Mouse (Mus musculus): ENCODE results near the gene Glmn. TPM values are rescaled to one million over a fixed set of nuclear protein-coding genes. Genes with fewer than 3 reads are reported as not detected.

The Glmn gene
- 19.8 TPM for polyA plus RNA-seq (2021)

- ChIA-PET CTCF (no interaction called here), POLR2A (no interaction called here)
- peak; percentile 94 for ATAC-seq
- TF ChIP-seq CTCF (IDR thresholded peaks at IDR 0.05), result no peak
- in situ Hi-C loops (cut with MboI; ENCODE audit: low pct_unique_long_range_greater_than_20kb), result no loop called here
- H3K27me3 ChIP-seq, result no peaks in the 10 kb centered on the region
- DNase-seq (ENCODE audit: low read depth, low spot score), result peak; percentile 60
Observed at GRCm38 (mm10) chr5:107597301-107598077, at the start of gene Glmn, which contains the start of gene Rpap2. Gene Glmn, minus strand, starts transcription at chr5:107597888. Gene Rpap2, plus strand, starts transcription at chr5:107597373.

GRCm38 (mm10) chr5:107645935-107646334, 48.2 kb upstream of the Glmn start:
- no peak for DNase-seq (ENCODE audit: low read depth, low spot score)
- ChIA-PET POLR2A (no interaction called here), CTCF (interaction anchor here (0.9 to 1.5 kb wide), 3 partner anchors 12 to 35 kb away, joined by 3 read pairs; no protein-coding TSS in a partner anchor)
- in situ Hi-C loops (cut with MboI; ENCODE audit: low pct_unique_long_range_greater_than_20kb), result no loop called here
- ATAC-seq, result no peak
- TF ChIP-seq CTCF (IDR thresholded peaks at IDR 0.05), result no peak
- H3K27me3 ChIP-seq, result no peaks in the 10 kb centered on the region

- ATAC-seq (no peak), DNase-seq (ENCODE audit: low read depth, low spot score) (no peak)
- in situ Hi-C loops (cut with MboI; ENCODE audit: low pct_unique_long_range_greater_than_20kb), result no loop called here
- CTCF ChIA-PET, result interaction anchor here (1.5 kb wide), 1 partner anchor 14 kb away, joined by 3 read pairs; no protein-coding TSS in a partner anchor
- POLR2A ChIA-PET, result no interaction called here
- no peak for TF ChIP-seq CTCF (IDR thresholded peaks at IDR 0.05)
- no peaks in the 10 kb centered on the region for H3K27me3 ChIP-seq
Observed at GRCm38 (mm10) chr5:107644595-107644994, 46.9 kb upstream of the Glmn start.

GRCm38 (mm10) chr5:107638366-107638765, 40.7 kb upstream of the Glmn start:
- ATAC-seq (no peak), DNase-seq (ENCODE audit: low read depth, low spot score) (no peak)
- POLR2A ChIA-PET, result no interaction called here
- no peaks in the 10 kb centered on the region for H3K27me3 ChIP-seq
- CTCF ChIA-PET, result interaction anchor here (0.7 to 3.4 kb wide), 4 partner anchors 9 to 171 kb away, joined by 3 to 9 read pairs (median 4); no protein-coding TSS in a partner anchor
- in situ Hi-C loops (cut with MboI; ENCODE audit: low pct_unique_long_range_greater_than_20kb), result no loop called here
- TF ChIP-seq CTCF (IDR thresholded peaks at IDR 0.05), result no peak

GRCm38 (mm10) chr5:107637106-107637505, 39.4 kb upstream of the Glmn start:
- POLR2A ChIA-PET, result no interaction called here
- ATAC-seq, result no peak
- no peaks in the 10 kb centered on the region for H3K27me3 ChIP-seq
- no peak for DNase-seq (ENCODE audit: low read depth, low spot score)
- in situ Hi-C loops (cut with MboI; ENCODE audit: low pct_unique_long_range_greater_than_20kb), result no loop called here
- CTCF ChIA-PET, result no interaction called here
- no peak for TF ChIP-seq CTCF (IDR thresholded peaks at IDR 0.05)

GRCm38 (mm10) chr5:107633651-107634050, 36.0 kb upstream of the Glmn start:
- no peak for TF ChIP-seq CTCF (IDR thresholded peaks at IDR 0.05)
- in situ Hi-C loops (cut with MboI; ENCODE audit: low pct_unique_long_range_greater_than_20kb), result no loop called here
- ChIA-PET POLR2A (no interaction called here), CTCF (interaction anchor here (0.9 to 1.5 kb wide), 4 partner anchors 10 to 17 kb away, joined by 3 read pairs; no protein-coding TSS in a partner anchor)
- DNase-seq (ENCODE audit: low read depth, low spot score), result no peak
- no peak for ATAC-seq
- no peaks in the 10 kb centered on the region for H3K27me3 ChIP-seq

- no peaks in the 10 kb centered on the region for H3K27me3 ChIP-seq
- no peak for ATAC-seq
- ChIA-PET CTCF (interaction anchor here (1.1 to 1.5 kb wide), 4 partner anchors 9 to 12 kb away, joined by 3 to 6 read pairs (median 3); no protein-coding TSS in a partner anchor), POLR2A (interaction anchor here (1.2 kb wide), 1 partner anchor 15 kb away, joined by 3 read pairs; no protein-coding TSS in a partner anchor)
- TF ChIP-seq CTCF (IDR thresholded peaks at IDR 0.05), result no peak
- DNase-seq (ENCODE audit: low read depth, low spot score), result no peak
- in situ Hi-C loops (cut with MboI; ENCODE audit: low pct_unique_long_range_greater_than_20kb), result no loop called here
Observed at GRCm38 (mm10) chr5:107621327-107621726, 23.6 kb upstream of the Glmn start.

GRCm38 (mm10) chr5:107617986-107618385, 20.3 kb upstream of the Glmn start:
- in situ Hi-C loops (cut with MboI; ENCODE audit: low pct_unique_long_range_greater_than_20kb), result loop anchor here (5.0 kb wide), 2 partner anchors 184 to 269 kb away; no protein-coding TSS in a partner anchor
- no peak for ATAC-seq

GRCm38 (mm10) chr5:107611224-107611623, 13.5 kb upstream of the Glmn start:
- in situ Hi-C loops (cut with MboI; ENCODE audit: low pct_unique_long_range_greater_than_20kb), result no loop called here
- ATAC-seq (no peak), DNase-seq (ENCODE audit: low read depth, low spot score) (no peak)
- H3K27me3 ChIP-seq, result no peaks in the 10 kb centered on the region
- TF ChIP-seq CTCF (IDR thresholded peaks at IDR 0.05), result peak; percentile 92
- CTCF ChIA-PET, result interaction anchor here (0.8 to 3.7 kb wide), 8 partner anchors 8 to 35 kb away, joined by 3 to 19 read pairs (median 7); no protein-coding TSS in a partner anchor
- POLR2A ChIA-PET, result no interaction called here

More at GRCm38 (mm10) chr5:107617986-107618385, 20.3 kb upstream of the Glmn start:
- no peak for DNase-seq (ENCODE audit: low read depth, low spot score)
- ChIA-PET POLR2A (no interaction called here), CTCF (interaction anchor here (0.9 kb wide), 1 partner anchor 20 kb away, joined by 3 read pairs; no protein-coding TSS in a partner anchor)
- no peak for TF ChIP-seq CTCF (IDR thresholded peaks at IDR 0.05)
- no peaks in the 10 kb centered on the region for H3K27me3 ChIP-seq

GRCm38 (mm10) chr5:107598380-107598779, 692 bp upstream of the Glmn start:
- TF ChIP-seq CTCF (IDR thresholded peaks at IDR 0.05), result no peak
- DNase-seq (ENCODE audit: low read depth, low spot score) (no peak), ATAC-seq (no peak)
- in situ Hi-C loops (cut with MboI; ENCODE audit: low pct_unique_long_range_greater_than_20kb), result no loop called here
- CTCF ChIA-PET, result interaction anchor here (1.7 to 2.7 kb wide), 2 partner anchors 12 to 30 kb away, joined by 6 to 8 read pairs; no protein-coding TSS in a partner anchor
- POLR2A ChIA-PET, result interaction anchor here (0.6 to 1.0 kb wide), 4 partner anchors 29 to 1010 kb away, joined by 3 to 8 read pairs (median 4); no protein-coding TSS in a partner anchor
- H3K27me3 ChIP-seq, result no peaks in the 10 kb centered on the region

- DNase-seq (ENCODE audit: low read depth, low spot score) (no peak), ATAC-seq (no peak)
- in situ Hi-C loops (cut with MboI; ENCODE audit: low pct_unique_long_range_greater_than_20kb), result no loop called here
- POLR2A ChIA-PET, result no interaction called here
- CTCF ChIA-PET, result interaction anchor here (2.1 kb wide), 1 partner anchor 9 kb away, joined by 7 read pairs; no protein-coding TSS in a partner anchor
- H3K27me3 ChIP-seq, result no peaks in the 10 kb centered on the region
- TF ChIP-seq CTCF (IDR thresholded peaks at IDR 0.05), result no peak
Observed at GRCm38 (mm10) chr5:107569148-107569547, 28.5 kb downstream of the Glmn start.
